Mouse (Mus musculus): ENCODE results near the gene Hspa5. TPM values are rescaled to one million over a fixed set of nuclear protein-coding genes. Genes with fewer than 3 reads are reported as not detected.

Hspa5 gene
- total and polyA plus RNA-seq, 3 experiments, result 427 to 818 (median 752) TPM

GRCm38 (mm10) chr2:34774493-34774892 lies 2.7 kb downstream of the Hspa5 start:
- 62% methylated on average over 6 of the region's 6 CpGs for whole genome bisulfite sequencing

GRCm38 (mm10) chr2:34777237-34777868 lies 5.6 kb downstream of the Hspa5 start:
- peaks cover 12% of the 10 kb centered on the region for H3K4me1 ChIP-seq (ENCODE audit: control insufficient read depth, insufficient read depth, low read length)
- peaks cover 52% of the 10 kb centered on the region for H3K36me3 ChIP-seq (ENCODE audit: control insufficient read depth, insufficient read depth, low read length)
- H3K4me3 ChIP-seq, result no peak overlapping the region

More at GRCm38 (mm10) chr2:34774493-34774892, 2.7 kb downstream of the Hspa5 start:
- no peak for TF ChIP-seq CTCF (IDR thresholded peaks at IDR 0.05)
- TF ChIP-seq POLR2A (IDR thresholded peaks at IDR 0.05; ENCODE audit: insufficient read depth, low read depth, low read length), result no peak
- no peak for TF ChIP-seq EP300 (IDR thresholded peaks at IDR 0.05; ENCODE audit: insufficient read depth, low read depth, low read length)
- H3K4me1 ChIP-seq (ENCODE audit: control insufficient read depth, insufficient read depth, low read length), result peaks cover 14% of the 10 kb centered on the region
- H3K4me3 ChIP-seq, result peak overlapping the region; percentile 96
- intact Hi-C loops (cut with DNase I), result loop anchor here (10.0 kb wide), 1 partner anchor 130 kb away; no protein-coding TSS in a partner anchor
- H3K79me2 ChIP-seq (replicated peaks; ENCODE audit: control insufficient read depth, insufficient read depth, low read length), result peaks cover 5% of the 10 kb centered on the region
- peaks cover 52% of the 10 kb centered on the region for H3K36me3 ChIP-seq (ENCODE audit: control insufficient read depth, insufficient read depth, low read length)
- H3K27ac ChIP-seq, result no peak overlapping the region
- no peak overlapping the region for H3K9ac ChIP-seq (ENCODE audit: low read depth, low read length)
- no peak for DNase-seq
- no peaks in the 10 kb centered on the region for H3K27me3 ChIP-seq (ENCODE audit: control insufficient read depth, insufficient read depth, low read length)

DNA sequence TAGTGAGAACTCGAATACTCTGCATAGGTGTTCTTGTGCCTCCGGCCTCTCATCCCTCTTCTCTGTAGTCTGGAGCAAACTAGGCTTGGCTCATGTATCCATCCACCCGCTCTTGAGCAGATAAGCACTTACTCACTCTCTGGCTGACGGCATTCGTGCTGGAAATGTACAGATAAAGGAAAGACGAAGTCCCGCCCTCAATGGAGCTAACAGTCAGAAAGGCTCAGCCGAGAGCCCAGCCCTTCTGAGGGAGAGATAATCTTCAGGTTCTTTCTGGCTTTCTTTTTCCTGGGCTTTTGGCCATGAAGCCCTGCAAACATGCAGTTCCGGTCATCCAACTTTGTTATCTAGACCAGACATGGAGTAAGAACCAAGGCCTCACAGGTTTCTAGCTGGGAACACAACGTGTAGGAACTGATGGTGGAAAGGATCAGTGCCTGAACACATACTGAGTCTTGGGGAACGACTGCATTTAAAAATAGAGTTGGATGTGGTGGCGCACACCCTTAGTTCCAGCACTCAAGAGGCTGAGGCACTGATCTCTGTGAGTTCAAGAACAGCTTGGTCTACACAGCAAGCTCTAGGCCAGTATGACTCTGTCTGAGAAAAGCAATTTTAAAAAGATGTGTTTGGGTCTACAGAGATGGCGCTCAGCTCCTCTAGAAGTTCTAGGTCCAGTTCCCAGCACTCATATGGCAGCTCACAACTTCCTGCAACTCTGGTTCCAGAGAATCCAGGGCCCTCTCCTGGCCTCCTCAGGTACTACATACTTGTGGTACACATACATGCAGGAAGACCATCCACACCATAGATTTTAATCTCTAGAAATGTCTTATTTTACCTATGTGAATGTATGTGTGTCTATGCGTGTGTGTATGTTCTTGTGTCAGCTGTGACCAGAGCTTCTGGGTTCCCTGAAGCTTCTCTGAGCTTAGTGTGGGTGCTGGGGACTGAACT lies 11.6 kb downstream of the Hspa5 start:
- no peak for TF ChIP-seq EP300 (IDR thresholded peaks at IDR 0.05; ENCODE audit: insufficient read depth, low read depth, low read length)
- WGBS, result 60% methylated on average over 14 of the region's 14 CpGs
- Histone ChIP-seq H3K27ac (no peak overlapping the region), H3K9ac (ENCODE audit: low read depth, low read length) (no peak overlapping the region), H3K36me3 (ENCODE audit: control insufficient read depth, insufficient read depth, low read length) (no peaks in the 10 kb centered on the region; the same call in 1 of the 2 replicates), H3K4me3 (no peak overlapping the region), H3K27me3 (ENCODE audit: control insufficient read depth, insufficient read depth, low read length) (no peaks in the 10 kb centered on the region), H3K4me1 (ENCODE audit: control insufficient read depth, insufficient read depth, low read length) (no peaks in the 10 kb centered on the region), H3K79me2 (replicated peaks; ENCODE audit: control insufficient read depth, insufficient read depth, low read length) (no peaks in the 10 kb centered on the region)
- intact Hi-C loops (cut with DNase I), result loop anchor here (2.0 kb wide), 1 partner anchor 187 kb away; no protein-coding TSS in a partner anchor
- no peak for DNase-seq

More at GRCm38 (mm10) chr2:34777237-34777868, 5.6 kb downstream of the Hspa5 start:
- DNase-seq, result no peak
- 58% methylated on average over 1 of the region's 1 CpGs for WGBS
- no peak overlapping the region for H3K27ac ChIP-seq
- peaks cover 5% of the 10 kb centered on the region for H3K79me2 ChIP-seq (replicated peaks; ENCODE audit: control insufficient read depth, insufficient read depth, low read length)
- intact Hi-C loops (cut with DNase I), result loop anchor here (2.0 to 10.0 kb wide), 2 partner anchors 51 to 127 kb away; no protein-coding TSS in a partner anchor
- no peak overlapping the region for H3K9ac ChIP-seq (ENCODE audit: low read depth, low read length)
- H3K27me3 ChIP-seq (ENCODE audit: control insufficient read depth, insufficient read depth, low read length), result no peaks in the 10 kb centered on the region
- TF ChIP-seq CTCF (IDR thresholded peaks at IDR 0.05) (no peak), EP300 (IDR thresholded peaks at IDR 0.05; ENCODE audit: insufficient read depth, low read depth, low read length) (no peak), POLR2A (IDR thresholded peaks at IDR 0.05; ENCODE audit: insufficient read depth, low read depth, low read length) (no peak)

- H3K9ac ChIP-seq (ENCODE audit: low read depth, low read length), result no peak overlapping the region
- no peaks in the 10 kb centered on the region for H3K27me3 ChIP-seq (ENCODE audit: control insufficient read depth, insufficient read depth, low read length)
- H3K27ac ChIP-seq, result no peak overlapping the region
- H3K79me2 ChIP-seq (replicated peaks; ENCODE audit: control insufficient read depth, insufficient read depth, low read length), result no peaks in the 10 kb centered on the region
- no peak for TF ChIP-seq POLR2A (IDR thresholded peaks at IDR 0.05; ENCODE audit: insufficient read depth, low read depth, low read length)
- peak; percentile 85 for TF ChIP-seq CTCF (IDR thresholded peaks at IDR 0.05)
- 0 out of 2 replicates have a peak, but pooled peaks have one; percentile 35 for TF ChIP-seq EP300 (IDR thresholded peaks at IDR 0.05; ENCODE audit: insufficient read depth, low read depth, low read length)
- no peak overlapping the region for H3K4me3 ChIP-seq
- H3K36me3 ChIP-seq (ENCODE audit: control insufficient read depth, insufficient read depth, low read length), result no peaks in the 10 kb centered on the region
- peak; percentile 39 to 49 for DNase-seq
- intact Hi-C loops (cut with DNase I), result loop anchor here (2.0 kb wide), 1 partner anchor 187 kb away; no protein-coding TSS in a partner anchor
- 85% methylated on average over 2 of the region's 2 CpGs for WGBS
- no peaks in the 10 kb centered on the region for H3K4me1 ChIP-seq (ENCODE audit: control insufficient read depth, insufficient read depth, low read length)
These were observed 12.3 kb downstream of the Hspa5 start for GRCm38 (mm10) chr2:34784085-34784484.

- WGBS, result 89% methylated on average over 8 of the region's 8 CpGs
- no peak overlapping the region for H3K9ac ChIP-seq (ENCODE audit: low read depth, low read length)
- intact Hi-C loops (cut with DNase I), result no loop called here
These were observed 18.5 kb downstream of the Hspa5 start for GRCm38 (mm10) chr2:34790282-34790681.

More at GRCm38 (mm10) chr2:34790282-34790681, 18.5 kb downstream of the Hspa5 start:
- peak in 1 of 2 experiments; percentile 23 for DNase-seq
- no peaks in the 10 kb centered on the region for H3K79me2 ChIP-seq (replicated peaks; ENCODE audit: control insufficient read depth, insufficient read depth, low read length)
- TF ChIP-seq POLR2A (IDR thresholded peaks at IDR 0.05; ENCODE audit: insufficient read depth, low read depth, low read length) (no peak), EP300 (IDR thresholded peaks at IDR 0.05; ENCODE audit: insufficient read depth, low read depth, low read length) (no peak), CTCF (IDR thresholded peaks at IDR 0.05) (no peak)
- no peaks in the 10 kb centered on the region for H3K36me3 ChIP-seq (ENCODE audit: control insufficient read depth, insufficient read depth, low read length)
- no peak overlapping the region for H3K4me3 ChIP-seq
- no peak overlapping the region for H3K27ac ChIP-seq
- no peaks in the 10 kb centered on the region for H3K4me1 ChIP-seq (ENCODE audit: control insufficient read depth, insufficient read depth, low read length)
- H3K27me3 ChIP-seq (ENCODE audit: control insufficient read depth, insufficient read depth, low read length), result no peaks in the 10 kb centered on the region
